Mouse (Mus musculus) myocyte (in vitro differentiated cells): ENCODE results near the gene Atg13. TPM values are rescaled to one million over a fixed set of nuclear protein-coding genes. Genes with fewer than 3 reads are reported as not detected.

ENCODE experiments used
- H3K27me3 ChIP-seq: one replicate; pipeline ENCODE4 v1.6.1; 2011; ENCODE audit not compliant: control insufficient read depth, insufficient read depth, insufficient read length
- H3K36me3 ChIP-seq: one replicate; pipeline ENCODE4 v1.6.1; 2011; ENCODE audit not compliant: control insufficient read depth, insufficient read depth
- H3K4me2 ChIP-seq: one replicate; pipeline ENCODE4 v1.6.1; 2011; ENCODE audit warnings: low read depth, control low read depth
- H3K4me3 ChIP-seq: one replicate; pipeline ENCODE4 v1.5.1; 2011; ENCODE audit warnings: mild to moderate bottlenecking, control low read depth, moderate library complexity
- H3K79me2 ChIP-seq: one replicate; pipeline ENCODE4 v1.6.1; 2011; ENCODE audit not compliant: control insufficient read depth, insufficient read depth
- H3ac ChIP-seq: one replicate; pipeline ENCODE4 v1.6.1; 2011; ENCODE audit not compliant: control insufficient read depth, insufficient read length
- CEBPB ChIP-seq: IDR thresholded peaks from 2 replicates; pipeline ENCODE4 v1.6.1; 2011; ENCODE audit warnings: mild to moderate bottlenecking, moderate library complexity; ENCODE audit not compliant: poor library complexity, insufficient read depth, severe bottlenecking
- E2F4 ChIP-seq: IDR thresholded peaks from one replicate; pipeline ENCODE4 v1.6.1; 2011; ENCODE audit warnings: mild to moderate bottlenecking, control low read depth, moderate library complexity; ENCODE audit not compliant: insufficient read depth
- MAX ChIP-seq: IDR thresholded peaks from one replicate; pipeline ENCODE4 v1.6.1; 2011; ENCODE audit warnings: low read depth, mild to moderate bottlenecking, control low read depth
- MYOD1 ChIP-seq, 3 experiments: IDR thresholded peaks; one replicate each; pipeline ENCODE4 v1.6.1; 2011; ENCODE audit warnings: control low read depth in 2 of 3, low read depth in 2 of 3, mild to moderate bottlenecking in 2 of 3, moderate library complexity in 1 of 3; ENCODE audit not compliant: insufficient read length in 2 of 3, control insufficient read depth in 1 of 3
- MYOG ChIP-seq, 3 experiments: IDR thresholded peaks; one replicate each; pipeline ENCODE4 v1.6.1; 2011; ENCODE audit warnings: control low read depth in 2 of 3, low read depth in 2 of 3, mild to moderate bottlenecking in 2 of 3; ENCODE audit not compliant: insufficient read length in 2 of 3, control insufficient read depth in 1 of 3, insufficient read depth in 1 of 3
- POLR2A ChIP-seq: IDR thresholded peaks from one replicate; pipeline ENCODE4 v1.6.1; 2011; ENCODE audit warnings: low read depth, mild to moderate bottlenecking, control low read depth, moderate library complexity; ENCODE audit not compliant: insufficient read length
- POLR2AphosphoS2 ChIP-seq: IDR thresholded peaks from one replicate; pipeline ENCODE4 v1.6.1; 2011; ENCODE audit warnings: low read depth, control low read depth; ENCODE audit not compliant: insufficient read length
- REST ChIP-seq: IDR thresholded peaks from one replicate; pipeline ENCODE4 v1.6.1; 2011; ENCODE audit warnings: mild to moderate bottlenecking, control low read depth, moderate library complexity; ENCODE audit not compliant: insufficient read depth, insufficient read length
- SRF ChIP-seq: IDR thresholded peaks from one replicate; pipeline ENCODE4 v1.6.1; 2011; ENCODE audit warnings: low read depth; ENCODE audit not compliant: control insufficient read depth, insufficient read length
- TCF12 ChIP-seq: IDR thresholded peaks from one replicate; pipeline ENCODE4 v1.6.1; 2011; ENCODE audit warnings: mild to moderate bottlenecking, control low read depth; ENCODE audit not compliant: poor library complexity, insufficient read depth, severe bottlenecking
- TCF3 ChIP-seq: IDR thresholded peaks from one replicate; pipeline ENCODE4 v1.6.1; 2011; ENCODE audit warnings: low read depth, control low read depth; ENCODE audit not compliant: insufficient read length
- USF1 ChIP-seq: IDR thresholded peaks from one replicate; pipeline ENCODE4 v1.6.1; 2011; ENCODE audit warnings: low read depth, mild to moderate bottlenecking, control low read depth, moderate library complexity
- polyA plus RNA-seq: library from polyadenylated mRNA; unstranded; fragments of >200 nt; fragmentation: generic; extraction: Trizol; gene quantifications from one replicate; pipeline ENCODE4 v1.2.1, GENCODE M21; 2012; ENCODE audit warnings: missing spikeins

The Atg13 gene
- polyA plus RNA-seq, 1 experiment: 29.7 TPM

DNA sequence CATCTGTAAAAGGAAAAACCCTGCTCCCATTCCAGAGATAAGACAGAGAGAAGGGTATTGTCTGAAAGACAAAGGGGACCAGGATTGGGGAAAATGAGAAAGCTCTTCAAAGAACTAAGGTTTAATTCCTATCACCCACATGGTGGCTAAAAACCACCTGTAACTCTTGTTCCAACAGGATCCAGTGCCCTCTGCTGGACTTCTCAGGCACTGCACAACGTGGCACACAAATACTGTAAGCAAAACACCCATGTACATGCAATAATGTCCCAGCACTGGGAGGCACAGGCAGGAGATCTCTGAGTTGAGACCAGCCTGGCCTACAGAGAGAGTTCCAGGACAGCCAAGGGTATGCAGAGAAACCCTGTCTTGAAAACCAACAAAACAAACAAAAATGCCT is 63.6 kb downstream of the Atg13 start:
- H3K79me2 ChIP-seq: peaks cover 45% of the 10 kb centered on the region
- TF ChIP-seq TCF3: no peak
- no peak for TF ChIP-seq MYOG (IDR thresholded peaks at IDR 0.05; ENCODE audit: control insufficient read depth in 1 of 3, insufficient read depth in 1 of 3, insufficient read length in 2 of 3, low read depth in 2 of 3)
- no peak for TF ChIP-seq USF1
- no peak for TF ChIP-seq E2F4
- no peak for TF ChIP-seq POLR2AphosphoS2
- TF ChIP-seq MAX: no peak
- TF ChIP-seq CEBPB: no peak
- H3K27me3 ChIP-seq: no peaks in the 10 kb centered on the region
- H3ac ChIP-seq: no peak overlapping the region
- H3K4me2 ChIP-seq: no peak overlapping the region
- H3K4me3 ChIP-seq: no peak overlapping the region
- H3K36me3 ChIP-seq: peaks cover 39% of the 10 kb centered on the region

DNA sequence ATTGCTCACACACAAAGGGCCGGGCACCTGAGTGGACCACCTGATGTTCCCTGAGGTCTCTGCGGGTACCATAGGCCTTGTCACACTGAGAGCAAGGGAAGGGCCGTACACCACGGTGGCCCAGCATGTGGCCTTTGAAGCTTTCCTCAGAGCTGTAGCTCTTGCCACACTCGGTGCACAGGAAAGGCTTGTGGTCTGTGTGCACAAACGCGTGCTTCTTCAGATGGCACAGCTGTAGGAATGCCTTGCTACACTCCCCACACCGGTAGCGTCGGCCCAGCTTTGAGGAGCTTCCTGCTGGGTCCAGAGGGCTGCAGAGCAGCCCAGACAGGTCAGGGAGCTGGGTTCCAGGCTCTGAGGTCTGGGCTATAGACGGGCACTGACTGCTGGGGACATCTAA is 64.6 kb downstream of the Atg13 start:
- peaks cover 36% of the 10 kb centered on the region for H3K79me2 ChIP-seq
- peaks cover 39% of the 10 kb centered on the region for H3K36me3 ChIP-seq
- no peak overlapping the region for H3K4me2 ChIP-seq
- H3K4me3 ChIP-seq: no peak overlapping the region
- no peak overlapping the region for H3ac ChIP-seq
- no peak for TF ChIP-seq USF1
- peak; percentile 18 for TF ChIP-seq POLR2AphosphoS2
- H3K27me3 ChIP-seq: no peaks in the 10 kb centered on the region

DNA sequence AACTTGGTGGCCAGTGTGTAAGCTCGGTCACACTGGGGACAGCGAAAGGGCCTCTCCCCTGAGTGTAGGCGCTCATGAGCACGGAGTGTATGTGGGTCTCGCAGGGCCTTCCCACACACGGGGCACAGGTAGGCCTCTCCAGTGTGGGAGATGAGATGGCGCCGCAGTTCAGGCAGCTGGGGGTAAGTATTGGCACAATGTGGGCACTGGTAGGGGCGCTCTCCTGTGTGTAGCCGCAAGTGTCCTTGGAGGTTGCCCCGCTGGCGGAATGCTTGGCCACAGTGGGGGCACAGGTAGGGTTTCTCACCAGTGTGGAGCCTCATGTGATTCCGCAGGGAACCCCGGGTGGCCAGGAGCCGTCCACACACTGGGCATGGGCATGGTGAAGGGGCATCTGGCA is 65.0 kb downstream of the Atg13 start:
- peaks cover 39% of the 10 kb centered on the region for H3K36me3 ChIP-seq

DNA sequence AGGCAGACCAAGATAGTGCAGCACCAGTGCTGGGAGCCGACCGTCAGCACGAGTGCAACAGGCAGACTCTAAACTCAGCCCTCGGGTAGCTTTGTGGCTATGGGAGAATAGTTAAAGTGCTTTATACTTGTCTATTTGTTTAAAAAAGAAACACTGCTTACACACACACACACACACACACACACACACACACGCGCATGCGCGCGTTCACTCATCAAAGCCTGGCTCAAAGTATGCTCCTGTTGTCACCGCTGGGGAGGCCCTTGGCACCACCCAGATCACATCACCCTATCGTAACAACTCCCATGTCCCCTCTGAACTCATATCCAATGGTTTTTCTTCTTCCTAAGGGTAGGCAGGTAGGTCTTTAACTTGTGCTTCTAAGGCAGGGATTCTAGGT is 66.4 kb downstream of the Atg13 start:
- Histone ChIP-seq H3ac (no peak overlapping the region), H3K79me2 (peaks cover 23% of the 10 kb centered on the region), H3K36me3 (peaks cover 39% of the 10 kb centered on the region), H3K27me3 (no peaks in the 10 kb centered on the region), H3K4me2 (no peak overlapping the region), H3K4me3 (no peak overlapping the region)
- TF ChIP-seq MYOG (IDR thresholded peaks at IDR 0.05; ENCODE audit: control insufficient read depth in 1 of 3, insufficient read depth in 1 of 3, insufficient read length in 2 of 3, low read depth in 2 of 3) (no peak), SRF (no peak), CEBPB (no peak), POLR2AphosphoS2 (no peak), POLR2A (no peak), E2F4 (no peak), USF1 (no peak), TCF12 (no peak), MYOD1 (IDR thresholded peaks at IDR 0.05; ENCODE audit: control insufficient read depth in 1 of 3, insufficient read length in 2 of 3, low read depth in 2 of 3) (no peak), TCF3 (no peak), MAX (no peak), REST (no peak)

More for the DNA sequence above, 65.0 kb downstream of the Atg13 start:
- H3K27me3 ChIP-seq: no peaks in the 10 kb centered on the region
- no peak overlapping the region for H3ac ChIP-seq
- no peak overlapping the region for H3K4me3 ChIP-seq
- no peak for TF ChIP-seq MYOG (IDR thresholded peaks at IDR 0.05; ENCODE audit: control insufficient read depth in 1 of 3, insufficient read depth in 1 of 3, insufficient read length in 2 of 3, low read depth in 2 of 3)
- H3K79me2 ChIP-seq: peaks cover 31% of the 10 kb centered on the region
- H3K4me2 ChIP-seq: no peak overlapping the region

DNA sequence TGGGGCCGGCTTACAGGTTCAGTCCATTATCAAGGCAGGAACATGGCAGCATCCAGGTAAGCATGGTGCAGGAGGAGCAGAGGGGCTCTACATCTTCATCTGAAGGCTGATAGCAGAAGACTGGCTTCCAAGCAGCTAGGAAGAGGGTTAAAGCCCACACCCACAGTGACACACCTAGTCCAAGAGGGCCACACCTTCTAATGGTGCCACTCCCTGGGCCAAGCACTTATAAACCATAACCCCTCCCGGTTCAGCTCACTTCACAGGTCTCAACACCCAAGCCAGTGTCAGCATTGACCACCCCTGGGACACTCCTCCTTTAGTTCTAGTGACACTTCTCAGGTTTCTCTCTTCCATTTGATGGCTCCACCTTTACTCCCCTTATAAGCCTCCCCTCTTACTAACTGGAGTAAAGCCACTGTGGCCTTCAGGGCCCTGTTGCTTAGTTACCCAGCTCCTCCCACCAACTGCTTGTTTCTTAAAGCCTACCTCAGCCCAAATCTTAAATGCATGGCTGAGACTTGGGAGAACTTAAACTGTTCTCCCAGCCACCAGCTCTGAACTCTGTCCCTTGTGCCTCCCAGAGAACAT is 67.5 kb downstream of the Atg13 start:
- Histone ChIP-seq H3K4me3 (no peak overlapping the region), H3K36me3 (peaks cover 39% of the 10 kb centered on the region), H3K4me2 (no peak overlapping the region), H3K27me3 (no peaks in the 10 kb centered on the region), H3K79me2 (peaks cover 12% of the 10 kb centered on the region), H3ac (no peak overlapping the region)
- TF ChIP-seq POLR2A (no peak), USF1 (no peak), POLR2AphosphoS2 (peak; percentile 35)

DNA sequence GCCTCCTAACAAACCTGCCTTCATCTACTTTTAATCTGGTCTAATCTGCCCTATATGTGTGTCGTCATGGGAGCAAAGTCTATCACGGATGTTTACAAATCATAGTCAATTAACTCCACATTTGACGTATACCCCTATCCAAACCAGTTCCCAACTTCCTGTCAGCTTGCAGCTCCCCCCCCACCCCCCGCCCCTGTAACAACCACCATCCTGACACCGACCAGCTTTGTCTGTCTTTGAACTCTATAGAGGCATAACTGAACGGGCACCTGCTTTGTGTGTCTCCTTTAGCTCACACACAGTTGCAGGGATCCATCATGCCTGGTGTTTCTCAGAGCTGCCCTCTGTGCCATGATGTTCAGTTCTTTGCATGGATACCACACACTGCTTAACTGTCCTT is 71.4 kb downstream of the Atg13 start:
- Histone ChIP-seq H3K79me2 (no peaks in the 10 kb centered on the region), H3K27me3 (no peaks in the 10 kb centered on the region), H3K36me3 (peaks cover 7% of the 10 kb centered on the region), H3ac (no peak overlapping the region), H3K4me3 (no peak overlapping the region), H3K4me2 (no peak overlapping the region)
- TF ChIP-seq SRF: no peak
- TF ChIP-seq MYOD1 (IDR thresholded peaks at IDR 0.05; ENCODE audit: control insufficient read depth in 1 of 3, insufficient read length in 2 of 3, low read depth in 2 of 3): no peak
- no peak for TF ChIP-seq TCF12
- TF ChIP-seq REST: no peak
- TF ChIP-seq MYOG (IDR thresholded peaks at IDR 0.05; ENCODE audit: control insufficient read depth in 1 of 3, insufficient read depth in 1 of 3, insufficient read length in 2 of 3, low read depth in 2 of 3): no peak
- TF ChIP-seq CEBPB: no peak
- TF ChIP-seq TCF3: no peak
- no peak for TF ChIP-seq POLR2AphosphoS2
- TF ChIP-seq MAX: no peak
- TF ChIP-seq POLR2A: no peak
- TF ChIP-seq USF1: no peak
- TF ChIP-seq E2F4: no peak
